Comparison of ENCODE assay signal across 21 mouse cellular contexts in genomic region chr15:26366511-26366910, GRCm38 (mm10). TPM values are rescaled to one million over a fixed set of nuclear protein-coding genes. Genes with fewer than 3 reads are reported as not detected.
"Had no signal": no experiment of that assay in that cellular context is flagged by ENCODE, and none has a peak within 500 bp of the region (broad histone marks: within the 10 kb centered on the region; RNA-seq: fewer than 3 reads in every experiment).

No protein-coding gene starts in this region.

- H3K36me3 ChIP-seq: midbrain, embryonic 10.5 days; midbrain, embryonic 12.5 days; neural tube, embryonic 13.5 days; neural tube, embryonic 15.5 days had no signal

- H3K4me2 ChIP-seq: lung, embryonic 14.5 days; midbrain, embryonic 12.5 days; neural tube, embryonic 13.5 days; neural tube, embryonic 15.5 days had no signal

- H3K27me3 ChIP-seq: midbrain, embryonic 12.5 days; neural tube, embryonic 13.5 days; neural tube, embryonic 15.5 days had no signal

- H3K9ac ChIP-seq: lung, embryonic 14.5 days; midbrain, embryonic 12.5 days; neural tube, embryonic 13.5 days; neural tube, embryonic 15.5 days had no signal

- H3K4me3 ChIP-seq: midbrain, embryonic 10.5 days; midbrain, embryonic 12.5 days; myocyte; neural tube, embryonic 13.5 days; neural tube, embryonic 15.5 days had no signal

- H3K27ac ChIP-seq: midbrain, embryonic 10.5 days; midbrain, embryonic 12.5 days; neural tube, embryonic 15.5 days had no signal

- DNase-seq: lung, embryonic 14.5 days; lung, postnatal 10 days; lung, postnatal 4 days; midbrain, embryonic 14.5 days; retina, postnatal 1 day; right cerebral cortex, adult 18-20 months; right cerebral cortex, postnatal 25 days; right cerebral cortex, postnatal 4 days; spleen, adult 18-20 months; thymus, adult 18-20 months; thymus, postnatal 14 days; thymus, postnatal 36 days had no signal

- H3K9me3 ChIP-seq: midbrain, embryonic 10.5 days; midbrain, embryonic 12.5 days; neural tube, embryonic 13.5 days; neural tube, embryonic 15.5 days had no signal

RNA-seq across cellular contexts. Expression of gene March11, which starts 57.7 kb away (rescaled TPM):
- total RNA-seq: megakaryocyte, adult 5-6 weeks; megakaryocyte-erythroid progenitor cell, adult 5-6 weeks had no signal
- polyA plus RNA-seq: small intestine, adult 2 months; thymus, postnatal 0 days had no signal
